Mouse (Mus musculus) thymus, adult 2 months (tissue): ENCODE measurements around the gene Cd248. TPM values are rescaled to one million over a fixed set of nuclear protein-coding genes. Genes with fewer than 3 reads are reported as not detected.

Experiments
- DNase-seq: peaks from one replicate; pipeline ENCODE4 v3.0.0; 2021
- H3K27ac ChIP-seq: fragments of 200-500 bp; 2 replicates; pipeline ENCODE4 v1.5.1; 2012; ENCODE audit warnings: low read length, control low read depth; ENCODE audit not compliant: control insufficient read depth, insufficient read depth
- H3K27me3 ChIP-seq: fragments of 200-500 bp; 2 replicates; pipeline ENCODE4 v1.6.1; 2012; ENCODE audit warnings: mild to moderate bottlenecking, low read length, moderate library complexity, mixed read lengths; ENCODE audit not compliant: control insufficient read depth, insufficient read depth
- H3K36me3 ChIP-seq: fragments of 200-500 bp; 2 replicates; pipeline ENCODE4 v1.6.1; 2012; ENCODE audit warnings: mild to moderate bottlenecking, low read length, moderate library complexity; ENCODE audit not compliant: control insufficient read depth, insufficient read depth
- H3K4me1 ChIP-seq: fragments of 200-500 bp; replicated peaks from 2 replicates; pipeline ENCODE4 v1.6.1; 2012; ENCODE audit warnings: low read length; ENCODE audit not compliant: control insufficient read depth, insufficient read depth
- H3K4me3 ChIP-seq: fragments of 200-500 bp; 2 replicates; pipeline ENCODE4 v1.5.1; 2012; ENCODE audit warnings: mild to moderate bottlenecking, low read length, control low read depth, moderate library complexity; ENCODE audit not compliant: control insufficient read depth, insufficient read depth
- CTCF ChIP-seq: fragments of 200-500 bp; IDR thresholded peaks from 2 replicates; pipeline ENCODE4 v1.5.1; 2012; ENCODE audit warnings: mild to moderate bottlenecking, control low read depth, low read length, moderate library complexity, borderline replicate concordance; ENCODE audit not compliant: control insufficient read depth, poor library complexity, insufficient read depth; ENCODE audit errors: extremely low read depth
- POLR2A ChIP-seq: fragments of 200-500 bp; IDR thresholded peaks from 2 replicates; pipeline ENCODE4 v1.6.1; 2012; ENCODE audit warnings: mild to moderate bottlenecking, low read length, control low read depth, moderate library complexity; ENCODE audit not compliant: control insufficient read depth, poor library complexity, insufficient read depth; ENCODE audit errors: extremely low read depth
- WGBS: fragments of 180-500 bp; shearing (Covaris S2); methylation state at CpG from one replicate; pipeline ENCODE4 v1.1.7; 2018; 5-methylcytosine and 5-hydroxymethylcytosine counted together
- polyA plus RNA-seq: library from polyadenylated mRNA; depleted of rRNA; stranded (reverse); fragments of >200 nt; gene quantifications from 2 replicates; pipeline ENCODE4 v1.2.3, GENCODE M21; 2012

The Cd248 gene
- polyA plus RNA-seq, 1 experiment, result 7.7 TPM

- Histone ChIP-seq H3K27ac (no peak overlapping the region), H3K27me3 (peaks cover 25% of the 10 kb centered on the region), H3K36me3 (no peaks in the 10 kb centered on the region), H3K4me1 (peaks cover 11% of the 10 kb centered on the region), H3K4me3 (no peak overlapping the region)
- 67% methylated on average over 21 of the region's 21 CpGs for WGBS
- TF ChIP-seq CTCF (no peak), POLR2A (no peak)
- no peak for DNase-seq
These were observed 824 bp downstream of the Cd248 start for GRCm38 (mm10) chr19:5068570-5069234.

GRCm38 (mm10) chr19:5069486-5069885, 1.6 kb downstream of the Cd248 start:
- Histone ChIP-seq H3K36me3 (no peaks in the 10 kb centered on the region), H3K27me3 (peaks cover 25% of the 10 kb centered on the region), H3K27ac (no peak overlapping the region), H3K4me3 (no peak overlapping the region), H3K4me1 (peaks cover 11% of the 10 kb centered on the region)
- WGBS, result 93% methylated on average over 5 of the region's 5 CpGs
- no peak for TF ChIP-seq POLR2A
- no peak for TF ChIP-seq CTCF
- no peak for DNase-seq

GRCm38 (mm10) chr19:5069978-5070377, 2.1 kb downstream of the Cd248 start:
- Histone ChIP-seq H3K27ac (no peak overlapping the region), H3K36me3 (no peaks in the 10 kb centered on the region), H3K27me3 (peaks cover 25% of the 10 kb centered on the region), H3K4me3 (no peak overlapping the region), H3K4me1 (peaks cover 11% of the 10 kb centered on the region)
- DNase-seq, result no peak
- WGBS, result 94% methylated on average over 7 of the region's 7 CpGs
- TF ChIP-seq CTCF (no peak), POLR2A (no peak)

- no peak overlapping the region for H3K4me3 ChIP-seq
- peaks cover 11% of the 10 kb centered on the region for H3K4me1 ChIP-seq
These were observed 3.2 kb downstream of the Cd248 start for GRCm38 (mm10) chr19:5071077-5071476.

GRCm38 (mm10) chr19:5071545-5072369, 3.9 kb downstream of the Cd248 start:
- 12% methylated on average over 40 of the region's 40 CpGs for WGBS
- Histone ChIP-seq H3K4me1 (peaks cover 11% of the 10 kb centered on the region), H3K36me3 (no peaks in the 10 kb centered on the region), H3K27me3 (peaks cover 25% of the 10 kb centered on the region), H3K4me3 (peak overlapping the region; percentile 16), H3K27ac (no peak overlapping the region)
- DNase-seq, result no peak
- no peak for TF ChIP-seq CTCF
- no peak for TF ChIP-seq POLR2A

More at GRCm38 (mm10) chr19:5071077-5071476, 3.2 kb downstream of the Cd248 start:
- Histone ChIP-seq H3K27ac (no peak overlapping the region), H3K27me3 (peaks cover 25% of the 10 kb centered on the region), H3K36me3 (no peaks in the 10 kb centered on the region)
- WGBS, result 60% methylated on average over 11 of the region's 11 CpGs
- DNase-seq, result no peak
- no peak for TF ChIP-seq CTCF
- TF ChIP-seq POLR2A, result no peak

GRCm38 (mm10) chr19:5072389-5073019, 4.6 kb downstream of the Cd248 start:
- no peak overlapping the region for H3K27ac ChIP-seq
- DNase-seq, result no peak
- WGBS, result 11% methylated on average over 20 of the region's 20 CpGs

GRCm38 (mm10) chr19:5073028-5073427, 5.2 kb downstream of the Cd248 start:
- DNase-seq, result peak; percentile 29
- H3K36me3 ChIP-seq, result no peaks in the 10 kb centered on the region
- WGBS, result 2% methylated on average over 15 of the region's 15 CpGs
- no peak overlapping the region for H3K4me3 ChIP-seq
- H3K27me3 ChIP-seq, result peaks cover 20% of the 10 kb centered on the region
- peaks cover 11% of the 10 kb centered on the region for H3K4me1 ChIP-seq
- H3K27ac ChIP-seq, result no peak overlapping the region
- TF ChIP-seq CTCF (no peak), POLR2A (no peak)

More at GRCm38 (mm10) chr19:5072389-5073019, 4.6 kb downstream of the Cd248 start:
- peaks cover 11% of the 10 kb centered on the region for H3K4me1 ChIP-seq
- TF ChIP-seq CTCF (no peak), POLR2A (no peak)
- peak overlapping the region; percentile 16; the same call in 1 of the 2 replicates for H3K4me3 ChIP-seq
- H3K27me3 ChIP-seq, result peaks cover 25% of the 10 kb centered on the region
- H3K36me3 ChIP-seq, result no peaks in the 10 kb centered on the region
